Mouse (Mus musculus): ENCODE results near the gene C2cd5.

- no peak for TF ChIP-seq POLR2A (IDR thresholded peaks at IDR 0.05; ENCODE audit: borderline replicate concordance, extremely low read depth, low read depth, low read length)
- no peak for TF ChIP-seq CTCF (IDR thresholded peaks at IDR 0.05; ENCODE audit: insufficient read depth, low read length)
These were observed 138.1 kb downstream of the C2cd5 start for GRCm38 (mm10) chr6:142961721-142962455.

Measured in lung, adult 2 months (tissue).